In genomic region chr14:32036482-32036881, GRCm38 (mm10) we compare ENCODE assay signal across 15 mouse cellular contexts. TPM values are rescaled to one million over a fixed set of nuclear protein-coding genes. Genes with fewer than 3 reads are reported as not detected.
DNase-seq lines count a peak whose midpoint lies in the region; ATAC-seq lines count a peak whose summit lies in the region.
"Had no signal": no experiment of that assay in that cellular context is flagged by ENCODE, and none has a peak within 500 bp of the region (broad histone marks: within the 10 kb centered on the region; RNA-seq: fewer than 3 reads in every experiment).

No protein-coding gene starts in this region.

- ATAC-seq in erythroblast, adult 5-6 weeks (replicated peaks; ENCODE audit: low FRiP score, poor library complexity, severe bottlenecking): no peak
- ATAC-seq: forebrain, embryonic 15.5 days; intestine, embryonic 15.5 days had no signal

- peak; percentile 69 for DNase-seq in ovary, adult 18-20 months (ENCODE audit: low spot score)
- DNase-seq in ovary, postnatal 14 days (ENCODE audit: low spot score): no peak
- DNase-seq in NIH3T3 (ENCODE audit: low read depth): peak; percentile 8
- DNase-seq in adrenal gland, adult 8-10 months: peak; percentile 74
- DNase-seq in adrenal gland, postnatal 36 days: peak; percentile 82 to 83
- no peak for DNase-seq in left cerebral cortex, postnatal 14 days (ENCODE audit: low spot score in 2 of 2)
- no peak for DNase-seq in kidney, adult 11 months
- DNase-seq: cerebellum, adult 18-20 months; cerebellum, postnatal 10 days; gastrocnemius, postnatal 25 days had no signal

- intact Hi-C loops in left cerebral cortex, postnatal 14 days (cut with DNase I): no loop called here

RNA-seq across cellular contexts. Expression of gene Galnt15, which starts 7.7 kb away (rescaled TPM):
- 10 to 100 TPM; 11.3 to 15.3 (median 13.3) TPM for total RNA-seq in adrenal gland, adult 8-10 months (2022)
- 1 to 10 TPM; 5.3 to 9.9 TPM for total RNA-seq in adrenal gland, postnatal 36 days (2021)
- 1 to 10 TPM; 1.1 to 2.5 TPM for total RNA-seq in left cerebral cortex, postnatal 14 days (2021)
- total RNA-seq in erythroblast, adult 5-6 weeks (2015; ENCODE audit: low replicate concordance): not detected in 2 replicates
- total RNA-seq in erythroblast, adult 5-6 weeks (2017; ENCODE audit: low replicate concordance): 0.09 TPM in 1 of 2 replicates, not detected in the other
- total RNA-seq: CH12.LX; granulocyte monocyte progenitor cell, adult 5-6 weeks had no signal

RNA-seq across cellular contexts. Expression of gene Oxnad1, which starts 48.7 kb away (rescaled TPM):
- 10 to 100 TPM; 28.1 to 32.3 (median 29.7) TPM for total RNA-seq in adrenal gland, adult 8-10 months (2022)
- total RNA-seq in adrenal gland, postnatal 36 days (2021): 10 to 100 TPM; 33.9 to 40.8 TPM
- 10 to 100 TPM; 12.2 to 18.5 TPM for total RNA-seq in left cerebral cortex, postnatal 14 days (2021)
- total RNA-seq in erythroblast, adult 5-6 weeks (2015; ENCODE audit: low replicate concordance): 0.58 and 3.1 TPM in 2 replicates
- 6.8 and 9.5 TPM in 2 replicates for total RNA-seq in erythroblast, adult 5-6 weeks (2017; ENCODE audit: low replicate concordance)

RNA-seq across cellular contexts. Expression of gene Dph3, which starts 49.0 kb away (rescaled TPM):
- total RNA-seq in adrenal gland, adult 8-10 months (2022): 10 to 100 TPM; 53.0 to 63.5 (median 57.2) TPM
- 10 to 100 TPM; 61.1 to 72.5 TPM for total RNA-seq in adrenal gland, postnatal 36 days (2021)
- total RNA-seq in left cerebral cortex, postnatal 14 days (2021): 10 to 100 TPM; 36.4 to 37.7 TPM
- total RNA-seq in erythroblast, adult 5-6 weeks (2015; ENCODE audit: low replicate concordance): 0.77 and 15.9 TPM in 2 replicates
- 10.4 and 30.1 TPM in 2 replicates for total RNA-seq in erythroblast, adult 5-6 weeks (2017; ENCODE audit: low replicate concordance)

Comparison
In these comparisons a context has a peak if more than half of its experiments do, and no peak if none do; other contexts are left out.
1. DNase-seq: peak in ovary, adult 18-20 months (single experiment), NIH3T3 (single experiment), adrenal gland, adult 8-10 months (single experiment) and adrenal gland, postnatal 36 days (2 of 2); none in ovary, postnatal 14 days (single experiment), left cerebral cortex, postnatal 14 days (0 of 2) and kidney, adult 11 months (single experiment).